Mouse (Mus musculus) erythroblast, embryonic 14.5 days (primary cell): ENCODE results near the gene Pif1. TPM values are rescaled to one million over a fixed set of nuclear protein-coding genes. Genes with fewer than 3 reads are reported as not detected.

Experiments used
- H3K27me3 ChIP-seq: 2 replicates; pipeline ENCODE4 v1.6.1; 2012; ENCODE audit warnings: inconsistent platforms; ENCODE audit not compliant: control insufficient read depth
- H3K36me3 ChIP-seq: 2 replicates; pipeline ENCODE4 v1.6.1; 2012; ENCODE audit warnings: mild to moderate bottlenecking, inconsistent platforms; ENCODE audit not compliant: control insufficient read depth
- H3K4me1 ChIP-seq: 2 replicates; pipeline ENCODE4 v1.6.1; 2012; ENCODE audit warnings: inconsistent platforms; ENCODE audit not compliant: control insufficient read depth
- H3K4me3 ChIP-seq: replicated peaks from 2 replicates; pipeline ENCODE3; 2012; ENCODE audit warnings: moderate library complexity, mild to moderate bottlenecking, inconsistent platforms
- H3K9me3 ChIP-seq: 2 replicates; pipeline ENCODE4 v1.6.1; 2012; ENCODE audit warnings: low read length, inconsistent platforms, mixed read lengths; ENCODE audit not compliant: control insufficient read depth
- GATA1 ChIP-seq: IDR thresholded peaks from 2 replicates; pipeline ENCODE4 v1.6.1; 2012; ENCODE audit warnings: low read length, inconsistent platforms, mixed read lengths
- TAL1 ChIP-seq: IDR thresholded peaks from 3 replicates; pipeline ENCODE4 v1.6.1; 2012; ENCODE audit warnings: low read length, inconsistent platforms, mixed read lengths
- polyA plus RNA-seq: library from polyadenylated mRNA; stranded (reverse); fragments of >175 nt; gene quantifications from 2 replicates; pipeline ENCODE4 v1.2.3, GENCODE M21; 2012

Gene Pif1
- polyA plus RNA-seq, 1 experiment, result 4.9 TPM

- peaks cover 95% of the 10 kb centered on the region for H3K36me3 ChIP-seq
- TF ChIP-seq GATA1 (no peak), TAL1 (no peak)
- no peaks in the 10 kb centered on the region for H3K9me3 ChIP-seq
- no peaks in the 10 kb centered on the region for H3K27me3 ChIP-seq
- peaks cover 81% of the 10 kb centered on the region for H3K4me1 ChIP-seq
- H3K4me3 ChIP-seq, result no peak overlapping the region
Measured at GRCm38 (mm10) chr9:65572837-65573236, 14.1 kb upstream of the Pif1 start.

GRCm38 (mm10) chr9:65574513-65575392 is 12.2 kb upstream of the Pif1 start:
- Histone ChIP-seq H3K27me3 (no peaks in the 10 kb centered on the region), H3K9me3 (no peaks in the 10 kb centered on the region), H3K4me1 (peaks cover 77% of the 10 kb centered on the region), H3K36me3 (peaks cover 90% of the 10 kb centered on the region), H3K4me3 (peak overlapping the region; percentile 70)
- TF ChIP-seq TAL1 (0 out of 3 replicates have a peak, but pooled peaks have one; percentile 30), GATA1 (no peak)

- peak overlapping the region; percentile 70 for H3K4me3 ChIP-seq
- H3K36me3 ChIP-seq, result peaks cover 82% of the 10 kb centered on the region
- TF ChIP-seq GATA1 (no peak), TAL1 (no peak)
- peaks cover 74% of the 10 kb centered on the region for H3K4me1 ChIP-seq
- H3K9me3 ChIP-seq, result no peaks in the 10 kb centered on the region
- no peaks in the 10 kb centered on the region for H3K27me3 ChIP-seq
Measured at GRCm38 (mm10) chr9:65575393-65576196, 11.4 kb upstream of the Pif1 start.

GRCm38 (mm10) chr9:65576861-65577510 is 10.0 kb upstream of the Pif1 start:
- peak overlapping the region; percentile 70 for H3K4me3 ChIP-seq
- H3K36me3 ChIP-seq, result peaks cover 68% of the 10 kb centered on the region
- H3K9me3 ChIP-seq, result no peaks in the 10 kb centered on the region
- H3K4me1 ChIP-seq, result peaks cover 78% of the 10 kb centered on the region
- TF ChIP-seq TAL1 (no peak), GATA1 (no peak)
- H3K27me3 ChIP-seq, result no peaks in the 10 kb centered on the region

- Histone ChIP-seq H3K9me3 (no peaks in the 10 kb centered on the region), H3K27me3 (no peaks in the 10 kb centered on the region), H3K4me1 (peaks cover 81% of the 10 kb centered on the region), H3K36me3 (peaks cover 61% of the 10 kb centered on the region), H3K4me3 (peak overlapping the region; percentile 70)
- TF ChIP-seq GATA1, result no peak
- no peak for TF ChIP-seq TAL1
Measured at GRCm38 (mm10) chr9:65577511-65578196, 9.3 kb upstream of the Pif1 start.

- peaks cover 78% of the 10 kb centered on the region for H3K4me1 ChIP-seq
- no peaks in the 10 kb centered on the region for H3K9me3 ChIP-seq
- no peak for TF ChIP-seq TAL1
- TF ChIP-seq GATA1, result no peak
- H3K27me3 ChIP-seq, result no peaks in the 10 kb centered on the region
- H3K4me3 ChIP-seq, result peak overlapping the region; percentile 70
- H3K36me3 ChIP-seq, result peaks cover 50% of the 10 kb centered on the region
Measured at GRCm38 (mm10) chr9:65578801-65579249, 8.1 kb upstream of the Pif1 start.

GRCm38 (mm10) chr9:65579781-65580371 is 7.1 kb upstream of the Pif1 start, which contains the start of gene Plekho2:
Plekho2 (minus strand) TSS chr9:65580040.
- Histone ChIP-seq H3K9me3 (no peaks in the 10 kb centered on the region), H3K27me3 (no peaks in the 10 kb centered on the region), H3K4me1 (peaks cover 72% of the 10 kb centered on the region), H3K4me3 (peak within 1 kb of the TSS; percentile 70), H3K36me3 (peaks cover 43% of the 10 kb centered on the region)
- TF ChIP-seq TAL1 (no peak), GATA1 (no peak)
